Mouse (Mus musculus) megakaryocyte, embryonic 14.5 days (primary cell): ENCODE measurements around the gene Tnn. TPM values are rescaled to one million over a fixed set of nuclear protein-coding genes. Genes with fewer than 3 reads are reported as not detected.

Experiments
- H3K27me3 ChIP-seq: replicated peaks from 2 replicates; pipeline ENCODE3; 2012; ENCODE audit warnings: inconsistent platforms
- H3K36me3 ChIP-seq: replicated peaks from 2 replicates; pipeline ENCODE3; 2012; ENCODE audit warnings: low read length, inconsistent platforms, mixed read lengths
- H3K4me1 ChIP-seq: 2 replicates; pipeline ENCODE4 v1.6.1; 2012; ENCODE audit warnings: inconsistent platforms
- H3K4me3 ChIP-seq: replicated peaks from 2 replicates; pipeline ENCODE3; 2012; ENCODE audit warnings: moderate library complexity, mild to moderate bottlenecking, inconsistent platforms
- H3K9me3 ChIP-seq: 2 replicates; pipeline ENCODE4 v1.6.1; 2012; ENCODE audit warnings: inconsistent platforms
- FLI1 ChIP-seq: IDR thresholded peaks from 2 replicates; pipeline ENCODE4 v1.6.1; 2012; ENCODE audit warnings: low read length, inconsistent platforms, mixed read lengths
- GATA1 ChIP-seq: IDR thresholded peaks from 3 replicates; pipeline ENCODE4 v1.6.1; 2012; ENCODE audit warnings: mixed read lengths, low read length, inconsistent platforms, borderline replicate concordance
- polyA plus RNA-seq: library from polyadenylated mRNA; stranded (reverse); fragments of >175 nt; gene quantifications from 2 replicates; pipeline ENCODE4 v1.2.3, GENCODE M21; 2012; ENCODE audit warnings: low replicate concordance; ENCODE audit not compliant: insufficient read depth

The Tnn gene
- polyA plus RNA-seq, 1 experiment, result not detected

DNA sequence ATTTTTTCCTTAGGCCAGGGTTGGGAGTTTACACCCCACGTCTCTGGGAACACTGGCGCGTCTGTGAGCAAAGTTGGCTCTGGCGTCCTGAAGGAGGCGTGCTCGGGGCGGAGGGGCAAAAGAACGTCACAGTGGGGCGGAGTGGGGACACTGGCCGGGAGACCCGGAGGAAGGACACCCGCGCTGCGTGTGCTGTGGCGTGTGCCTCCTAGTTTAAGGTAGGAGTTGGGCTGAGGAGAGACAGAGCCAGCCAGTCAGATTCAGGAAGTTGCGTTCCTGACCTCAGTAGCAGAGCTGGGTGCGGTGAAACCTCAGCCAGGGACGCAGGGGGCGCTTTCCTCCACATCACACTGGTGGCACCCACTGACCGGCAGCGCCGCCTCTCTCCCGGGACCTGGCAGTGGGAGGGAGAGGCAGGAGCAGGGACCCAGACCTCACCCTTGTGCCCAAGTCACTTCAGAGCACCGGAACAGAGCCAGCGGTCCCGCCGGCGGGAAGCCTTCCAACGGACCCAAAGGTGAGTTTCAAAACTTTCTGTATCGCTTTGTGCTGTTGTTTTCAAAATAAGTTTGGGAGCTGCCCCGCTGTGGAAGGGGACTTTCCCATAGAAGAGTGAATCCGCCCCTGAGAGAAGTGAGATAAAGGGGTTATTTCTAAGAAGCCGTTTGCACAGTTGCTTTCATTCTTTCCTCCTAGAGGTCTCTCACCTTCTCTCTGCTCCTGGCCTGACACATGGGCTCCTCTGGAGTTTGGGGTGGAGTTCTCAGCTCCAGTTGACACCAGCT is 109.0 kb downstream of the Tnn start, which contains the start of gene 4930523C07Rik:
TSS of gene 4930523C07Rik (plus strand) at position 146 of the 785 bp plus-strand sequence.
- Histone ChIP-seq H3K4me1 (peaks cover 74% of the 10 kb centered on the region), H3K4me3 (peak within 1 kb of the TSS; percentile 96), H3K36me3 (peaks cover 5% of the 10 kb centered on the region), H3K9me3 (no peaks in the 10 kb centered on the region), H3K27me3 (peaks cover 12% of the 10 kb centered on the region)
- no peak for TF ChIP-seq GATA1
- no peak for TF ChIP-seq FLI1

DNA sequence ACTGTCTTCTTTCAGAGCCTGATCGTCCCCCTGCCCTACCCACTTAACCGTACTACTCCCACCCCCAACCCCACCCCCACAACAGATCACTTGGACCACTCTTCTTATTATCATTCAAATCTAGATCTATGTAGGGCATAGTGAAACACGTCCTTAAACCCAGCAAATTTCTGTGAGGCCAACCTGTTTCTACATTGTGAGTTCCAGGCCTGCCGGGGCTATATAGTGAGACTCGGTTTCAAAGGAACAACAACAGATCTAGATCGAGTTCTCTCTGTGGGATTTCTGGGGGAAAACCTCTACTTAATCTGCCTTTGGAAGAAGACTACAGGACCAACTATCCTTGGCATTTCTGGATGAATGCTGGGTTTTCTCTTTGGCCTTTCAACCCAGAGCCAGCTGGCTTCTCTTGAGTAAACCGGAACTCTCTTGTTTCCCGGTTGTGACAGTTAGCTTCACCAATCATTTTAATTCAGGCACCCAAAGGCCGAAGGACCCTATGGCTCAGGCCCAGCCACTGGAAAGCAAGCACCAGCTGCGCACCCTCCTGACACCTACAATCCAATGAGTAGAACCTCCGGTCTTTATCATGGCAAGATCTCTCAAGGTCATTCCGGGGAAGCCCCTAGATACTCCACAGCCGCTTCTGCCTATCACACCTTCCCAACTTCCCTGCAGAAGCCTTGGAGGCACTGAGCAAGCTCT is 110.0 kb downstream of the Tnn start:
- Histone ChIP-seq H3K36me3 (peaks cover 5% of the 10 kb centered on the region), H3K4me3 (peak overlapping the region; percentile 96), H3K9me3 (no peaks in the 10 kb centered on the region), H3K4me1 (peaks cover 68% of the 10 kb centered on the region), H3K27me3 (peaks cover 12% of the 10 kb centered on the region)
- TF ChIP-seq FLI1 (no peak), GATA1 (no peak)

DNA sequence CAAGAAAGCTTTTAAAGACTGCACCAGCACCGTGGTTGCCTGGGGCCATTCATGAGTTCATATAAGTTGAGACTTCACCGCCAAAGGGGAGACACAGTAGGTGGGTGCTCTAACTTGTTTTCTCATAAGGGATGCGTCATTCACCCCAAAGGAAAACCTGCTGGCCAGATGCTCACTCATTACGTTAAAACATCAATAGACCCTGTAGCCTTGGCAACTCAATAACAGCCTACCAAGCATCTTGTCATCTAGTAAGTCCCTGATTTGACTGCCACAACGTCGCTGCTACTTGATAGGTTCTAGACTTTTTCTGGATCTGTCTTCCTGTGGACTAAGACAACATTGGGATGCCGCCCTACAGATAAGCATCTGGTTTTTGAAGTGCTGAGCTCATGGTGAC is 111.0 kb downstream of the Tnn start:
- no peaks in the 10 kb centered on the region for H3K9me3 ChIP-seq
- H3K4me1 ChIP-seq, result peaks cover 65% of the 10 kb centered on the region
- TF ChIP-seq FLI1 (no peak), GATA1 (no peak)
- no peak overlapping the region for H3K4me3 ChIP-seq
- H3K36me3 ChIP-seq, result peaks cover 1% of the 10 kb centered on the region
- peaks cover 12% of the 10 kb centered on the region for H3K27me3 ChIP-seq

DNA sequence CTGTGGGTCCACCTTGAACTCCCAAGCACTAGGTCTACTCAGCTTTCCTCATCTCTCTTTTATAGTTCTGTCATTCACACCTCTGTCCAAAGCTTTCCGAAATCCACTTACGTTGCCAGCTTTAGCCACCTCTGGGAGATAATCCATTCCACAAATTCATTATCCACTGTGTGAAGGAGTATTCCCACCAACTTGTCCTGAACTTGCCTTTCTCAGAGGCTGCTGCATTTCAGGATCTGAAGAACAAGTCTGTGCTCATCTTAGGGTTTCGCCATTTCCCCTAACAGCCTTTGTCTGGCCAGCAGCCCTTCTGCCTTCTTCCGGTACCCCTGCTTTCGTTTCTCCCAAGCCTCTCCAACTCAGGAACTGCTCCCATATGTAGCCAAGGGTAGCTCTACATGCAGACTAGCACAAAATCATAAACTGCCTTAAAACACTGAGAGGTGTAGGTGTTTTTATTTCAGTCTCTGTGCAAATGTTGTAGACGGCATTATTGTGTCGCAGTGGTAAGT is 112.1 kb downstream of the Tnn start:
- Histone ChIP-seq H3K27me3 (peaks cover 12% of the 10 kb centered on the region), H3K9me3 (no peaks in the 10 kb centered on the region), H3K36me3 (no peaks in the 10 kb centered on the region), H3K4me3 (no peak overlapping the region), H3K4me1 (peaks cover 67% of the 10 kb centered on the region)
- TF ChIP-seq GATA1 (no peak), FLI1 (no peak)

DNA sequence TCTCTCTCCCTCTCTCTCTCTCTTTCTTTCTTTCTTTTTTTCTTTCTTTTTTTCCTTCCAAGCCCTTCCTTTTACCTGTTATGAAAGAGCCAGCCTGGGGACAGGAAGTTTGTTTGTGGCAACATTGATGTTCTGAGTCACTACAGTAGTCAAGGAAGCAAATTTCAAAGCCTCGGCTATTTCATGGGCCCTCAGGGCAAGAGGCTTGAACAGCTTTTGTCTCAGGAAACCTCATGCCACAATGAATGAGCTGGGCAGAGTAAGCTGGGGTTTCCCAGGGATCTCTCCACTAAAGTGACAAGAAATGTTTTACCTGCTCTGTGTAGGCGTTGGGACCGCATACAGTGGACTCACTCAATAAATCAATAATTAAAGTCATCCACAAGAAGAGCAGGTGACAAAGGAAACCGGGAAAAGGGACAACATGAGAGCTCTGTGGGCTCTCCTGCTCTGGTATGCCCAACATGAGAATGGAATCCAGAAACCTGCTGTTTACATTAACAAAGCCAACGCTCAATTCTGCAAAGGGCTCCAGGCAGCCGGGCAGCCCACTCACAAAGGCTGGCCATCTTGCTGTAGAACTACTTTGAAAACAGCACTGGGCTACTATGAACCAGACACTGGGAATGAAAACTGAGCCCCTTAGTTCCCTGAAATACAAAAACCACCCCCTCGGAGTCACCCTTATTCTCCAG is 113.3 kb downstream of the Tnn start:
- peaks cover 12% of the 10 kb centered on the region for H3K27me3 ChIP-seq
- H3K4me1 ChIP-seq, result peaks cover 55% of the 10 kb centered on the region
- H3K36me3 ChIP-seq, result no peaks in the 10 kb centered on the region
- TF ChIP-seq FLI1, result no peak
- no peak for TF ChIP-seq GATA1
- H3K9me3 ChIP-seq, result no peaks in the 10 kb centered on the region
- H3K4me3 ChIP-seq, result no peak overlapping the region

DNA sequence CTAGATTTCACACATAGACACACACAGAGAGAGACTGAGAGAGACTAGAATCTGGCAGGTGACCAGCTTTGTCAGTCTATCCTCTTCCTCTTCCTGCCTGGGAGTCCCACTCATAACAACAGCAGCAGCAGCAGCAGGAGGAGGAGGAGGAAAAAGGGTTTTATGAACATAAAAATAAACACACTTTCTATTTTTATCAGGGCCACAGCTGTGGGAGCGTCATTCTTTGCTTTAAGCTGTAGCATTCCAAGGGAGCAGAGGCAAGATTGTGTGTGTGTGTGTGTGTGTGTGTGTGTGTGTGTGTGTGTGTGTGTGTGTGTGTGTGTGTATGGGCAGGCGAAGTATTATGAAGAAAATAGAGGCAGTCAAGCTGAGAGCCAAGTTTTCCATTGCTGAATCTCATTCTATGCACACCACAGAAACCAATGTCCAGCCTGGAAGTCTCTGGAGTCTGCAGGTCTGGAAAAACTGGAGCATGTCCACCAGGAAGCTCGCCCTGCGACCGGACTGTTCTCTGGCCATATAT is 116.3 kb downstream of the Tnn start:
- peaks cover 44% of the 10 kb centered on the region for H3K4me1 ChIP-seq
- no peak for TF ChIP-seq GATA1
- TF ChIP-seq FLI1, result no peak
- H3K9me3 ChIP-seq, result no peaks in the 10 kb centered on the region
- H3K4me3 ChIP-seq, result no peak overlapping the region
- peaks cover 8% of the 10 kb centered on the region for H3K27me3 ChIP-seq
- H3K36me3 ChIP-seq, result no peaks in the 10 kb centered on the region

DNA sequence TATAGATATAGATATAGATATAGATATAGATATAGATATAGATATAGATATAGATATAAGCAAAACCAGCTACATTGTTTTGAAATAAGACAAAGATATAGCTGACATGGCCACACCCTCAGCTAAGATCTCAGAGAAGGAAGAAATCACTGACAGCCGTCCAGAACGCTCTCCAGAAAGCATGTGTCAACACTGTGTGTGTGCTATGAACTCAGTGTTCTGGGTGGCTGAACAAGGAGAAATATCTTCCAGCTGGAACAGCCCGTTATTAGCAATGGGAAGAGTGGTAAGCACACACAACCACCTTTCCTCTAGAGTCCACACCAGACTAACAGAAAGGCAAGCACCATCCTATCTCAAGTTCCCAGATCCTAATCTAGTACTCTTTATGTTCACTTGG is 117.8 kb downstream of the Tnn start:
- H3K36me3 ChIP-seq, result no peaks in the 10 kb centered on the region
- H3K9me3 ChIP-seq, result no peaks in the 10 kb centered on the region
- no peak for TF ChIP-seq GATA1
- TF ChIP-seq FLI1, result no peak
- H3K4me1 ChIP-seq, result peaks cover 35% of the 10 kb centered on the region
- no peak overlapping the region for H3K4me3 ChIP-seq
- H3K27me3 ChIP-seq, result no peaks in the 10 kb centered on the region

Other genes with a start within 250 kb of the Tnn start
- 2.1 and 6.0 TPM in 2 replicates for gene 4930523C07Rik, start 109.2 kb downstream of the Tnn start, polyA plus RNA-seq
- 0.86 TPM in 1 of 2 replicates, not detected in the other for gene Mrps14, start 41.6 kb upstream of the Tnn start, polyA plus RNA-seq
- 75.5 and 79.1 TPM in 2 replicates for gene Cacybp, start 59.3 kb upstream of the Tnn start, polyA plus RNA-seq